Mouse (Mus musculus): Measurements from ENCODE around the gene Tns3. TPM values are rescaled to one million over a fixed set of nuclear protein-coding genes. Genes with fewer than 3 reads are reported as not detected.

Gene Tns3
- polyA plus RNA-seq, 1 experiment from 2014 or later: 11.0 TPM

GRCm38 (mm10) chr11:8558258-8558657, 106.1 kb downstream of the Tns3 start:
- Histone ChIP-seq H3K9ac (ENCODE audit: low read depth, low read length) (no peak overlapping the region), H3K36me3 (ENCODE audit: control insufficient read depth, insufficient read depth, low read length) (no peaks in the 10 kb centered on the region), H3K4me2 (no peak overlapping the region), H3K27me3 (ENCODE audit: control insufficient read depth, insufficient read depth, low read length) (no peaks in the 10 kb centered on the region), H3K27ac (ENCODE audit: low read depth, low read length) (0 out of 2 replicates have a peak overlapping the region, but pooled peaks have one; percentile 15), H3K9me3 (replicated peaks; ENCODE audit: control insufficient read depth, low read length) (no peaks in the 10 kb centered on the region), H3K4me1 (ENCODE audit: control insufficient read depth, insufficient read depth, low read length) (peaks cover 13% of the 10 kb centered on the region), H3K4me3 (ENCODE audit: low read depth, low read length) (no peak overlapping the region)
- WGBS (ENCODE audit: insufficient replicate concordance): 81% methylated on average over 9 of the region's 9 CpGs
- ATAC-seq (replicated peaks; ENCODE audit: insufficient number of reproducible peaks, low FRiP score, low TSS enrichment): no peak

- no peak overlapping the region for H3K4me3 ChIP-seq (ENCODE audit: low read depth, low read length)
- H3K27ac ChIP-seq (ENCODE audit: low read depth, low read length): no peak overlapping the region
- WGBS (ENCODE audit: insufficient replicate concordance): 30% methylated on average over 9 of the region's 9 CpGs
- ATAC-seq (replicated peaks; ENCODE audit: insufficient number of reproducible peaks, low FRiP score, low TSS enrichment): no peak; the same call in 1 of the 2 replicates
- no peaks in the 10 kb centered on the region for H3K36me3 ChIP-seq (ENCODE audit: control insufficient read depth, insufficient read depth, low read length)
- peaks cover 13% of the 10 kb centered on the region for H3K4me1 ChIP-seq (ENCODE audit: control insufficient read depth, insufficient read depth, low read length)
- no peak overlapping the region for H3K9ac ChIP-seq (ENCODE audit: low read depth, low read length)
- H3K9me3 ChIP-seq (replicated peaks; ENCODE audit: control insufficient read depth, low read length): no peaks in the 10 kb centered on the region
- H3K4me2 ChIP-seq: no peak overlapping the region
- H3K27me3 ChIP-seq (ENCODE audit: control insufficient read depth, insufficient read depth, low read length): no peaks in the 10 kb centered on the region
Measured at GRCm38 (mm10) chr11:8557006-8557405, 107.3 kb downstream of the Tns3 start.

GRCm38 (mm10) chr11:8551710-8552109, 112.6 kb downstream of the Tns3 start:
- Histone ChIP-seq H3K27ac (ENCODE audit: low read depth, low read length) (no peak overlapping the region), H3K9me3 (replicated peaks; ENCODE audit: control insufficient read depth, low read length) (no peaks in the 10 kb centered on the region), H3K27me3 (ENCODE audit: control insufficient read depth, insufficient read depth, low read length) (no peaks in the 10 kb centered on the region), H3K9ac (ENCODE audit: low read depth, low read length) (no peak overlapping the region), H3K4me2 (no peak overlapping the region), H3K4me1 (ENCODE audit: control insufficient read depth, insufficient read depth, low read length) (peaks cover 14% of the 10 kb centered on the region), H3K36me3 (ENCODE audit: control insufficient read depth, insufficient read depth, low read length) (no peaks in the 10 kb centered on the region), H3K4me3 (ENCODE audit: low read depth, low read length) (no peak overlapping the region)
- 88% methylated on average over 5 of the region's 5 CpGs for WGBS (ENCODE audit: insufficient replicate concordance)
- no peak for ATAC-seq (replicated peaks; ENCODE audit: insufficient number of reproducible peaks, low FRiP score, low TSS enrichment)

- 0 out of 2 replicates have a peak overlapping the region, but pooled peaks have one; percentile 22 for H3K27ac ChIP-seq (ENCODE audit: low read depth, low read length)
- 39% methylated on average over 5 of the region's 5 CpGs for WGBS (ENCODE audit: insufficient replicate concordance)
Measured at GRCm38 (mm10) chr11:8547661-8548060, 116.7 kb downstream of the Tns3 start.

GRCm38 (mm10) chr11:8545798-8546197, 118.5 kb downstream of the Tns3 start:
- Histone ChIP-seq H3K9ac (ENCODE audit: low read depth, low read length) (no peak overlapping the region), H3K4me3 (ENCODE audit: low read depth, low read length) (no peak overlapping the region), H3K36me3 (ENCODE audit: control insufficient read depth, insufficient read depth, low read length) (no peaks in the 10 kb centered on the region), H3K9me3 (replicated peaks; ENCODE audit: control insufficient read depth, low read length) (no peaks in the 10 kb centered on the region), H3K4me2 (no peak overlapping the region), H3K27ac (ENCODE audit: low read depth, low read length) (no peak overlapping the region), H3K4me1 (ENCODE audit: control insufficient read depth, insufficient read depth, low read length) (peaks cover 12% of the 10 kb centered on the region), H3K27me3 (ENCODE audit: control insufficient read depth, insufficient read depth, low read length) (no peaks in the 10 kb centered on the region)
- 92% methylated on average over 1 of the region's 1 CpGs for WGBS (ENCODE audit: insufficient replicate concordance)
- no peak for ATAC-seq (replicated peaks; ENCODE audit: insufficient number of reproducible peaks, low FRiP score, low TSS enrichment)

More at GRCm38 (mm10) chr11:8547661-8548060, 116.7 kb downstream of the Tns3 start:
- H3K4me1 ChIP-seq (ENCODE audit: control insufficient read depth, insufficient read depth, low read length): peaks cover 12% of the 10 kb centered on the region
- H3K4me3 ChIP-seq (ENCODE audit: low read depth, low read length): no peak overlapping the region
- H3K36me3 ChIP-seq (ENCODE audit: control insufficient read depth, insufficient read depth, low read length): no peaks in the 10 kb centered on the region
- ATAC-seq (replicated peaks; ENCODE audit: insufficient number of reproducible peaks, low FRiP score, low TSS enrichment): no peak
- H3K9ac ChIP-seq (ENCODE audit: low read depth, low read length): no peak overlapping the region
- no peaks in the 10 kb centered on the region for H3K27me3 ChIP-seq (ENCODE audit: control insufficient read depth, insufficient read depth, low read length)
- H3K9me3 ChIP-seq (replicated peaks; ENCODE audit: control insufficient read depth, low read length): no peaks in the 10 kb centered on the region
- no peak overlapping the region for H3K4me2 ChIP-seq

- WGBS (ENCODE audit: insufficient replicate concordance): 53% methylated on average over 6 of the region's 6 CpGs
Measured at GRCm38 (mm10) chr11:8544355-8544754, 120.0 kb downstream of the Tns3 start.

GRCm38 (mm10) chr11:8541222-8541815, 123.0 kb downstream of the Tns3 start:
- WGBS (ENCODE audit: insufficient replicate concordance): 78% methylated on average over 9 of the region's 9 CpGs
- H3K4me2 ChIP-seq: no peak overlapping the region
- H3K27me3 ChIP-seq (ENCODE audit: control insufficient read depth, insufficient read depth, low read length): no peaks in the 10 kb centered on the region
- H3K27ac ChIP-seq (ENCODE audit: low read depth, low read length): no peak overlapping the region
- H3K9ac ChIP-seq (ENCODE audit: low read depth, low read length): no peak overlapping the region
- 0 out of 2 replicates have a peak, but pooled peaks cover 3% of the 10 kb centered on the region for H3K4me1 ChIP-seq (ENCODE audit: control insufficient read depth, insufficient read depth, low read length)
- no peak for ATAC-seq (replicated peaks; ENCODE audit: insufficient number of reproducible peaks, low FRiP score, low TSS enrichment)
- H3K9me3 ChIP-seq (replicated peaks; ENCODE audit: control insufficient read depth, low read length): no peaks in the 10 kb centered on the region
- H3K36me3 ChIP-seq (ENCODE audit: control insufficient read depth, insufficient read depth, low read length): no peaks in the 10 kb centered on the region
- no peak overlapping the region for H3K4me3 ChIP-seq (ENCODE audit: low read depth, low read length)

More at GRCm38 (mm10) chr11:8544355-8544754, 120.0 kb downstream of the Tns3 start:
- Histone ChIP-seq H3K4me3 (ENCODE audit: low read depth, low read length) (no peak overlapping the region), H3K4me2 (no peak overlapping the region), H3K4me1 (ENCODE audit: control insufficient read depth, insufficient read depth, low read length) (peaks cover 15% of the 10 kb centered on the region), H3K27ac (ENCODE audit: low read depth, low read length) (no peak overlapping the region), H3K9ac (ENCODE audit: low read depth, low read length) (no peak overlapping the region), H3K27me3 (ENCODE audit: control insufficient read depth, insufficient read depth, low read length) (no peaks in the 10 kb centered on the region), H3K9me3 (replicated peaks; ENCODE audit: control insufficient read depth, low read length) (no peaks in the 10 kb centered on the region), H3K36me3 (ENCODE audit: control insufficient read depth, insufficient read depth, low read length) (no peaks in the 10 kb centered on the region)
- ATAC-seq (replicated peaks; ENCODE audit: insufficient number of reproducible peaks, low FRiP score, low TSS enrichment): no peak

GRCm38 (mm10) chr11:8539593-8540265, 124.6 kb downstream of the Tns3 start:
- Histone ChIP-seq H3K27ac (ENCODE audit: low read depth, low read length) (no peak overlapping the region), H3K9ac (ENCODE audit: low read depth, low read length) (no peak overlapping the region), H3K9me3 (replicated peaks; ENCODE audit: control insufficient read depth, low read length) (no peaks in the 10 kb centered on the region), H3K4me1 (ENCODE audit: control insufficient read depth, insufficient read depth, low read length) (0 out of 2 replicates have a peak, but pooled peaks cover 3% of the 10 kb centered on the region), H3K27me3 (ENCODE audit: control insufficient read depth, insufficient read depth, low read length) (no peaks in the 10 kb centered on the region), H3K4me2 (no peak overlapping the region), H3K4me3 (ENCODE audit: low read depth, low read length) (no peak overlapping the region), H3K36me3 (ENCODE audit: control insufficient read depth, insufficient read depth, low read length) (no peaks in the 10 kb centered on the region)
- no peak for ATAC-seq (replicated peaks; ENCODE audit: insufficient number of reproducible peaks, low FRiP score, low TSS enrichment)
- WGBS (ENCODE audit: insufficient replicate concordance): 62% methylated on average over 8 of the region's 8 CpGs

All from heart, embryonic 11.5 days (tissue).